In the genomic region with DNA sequence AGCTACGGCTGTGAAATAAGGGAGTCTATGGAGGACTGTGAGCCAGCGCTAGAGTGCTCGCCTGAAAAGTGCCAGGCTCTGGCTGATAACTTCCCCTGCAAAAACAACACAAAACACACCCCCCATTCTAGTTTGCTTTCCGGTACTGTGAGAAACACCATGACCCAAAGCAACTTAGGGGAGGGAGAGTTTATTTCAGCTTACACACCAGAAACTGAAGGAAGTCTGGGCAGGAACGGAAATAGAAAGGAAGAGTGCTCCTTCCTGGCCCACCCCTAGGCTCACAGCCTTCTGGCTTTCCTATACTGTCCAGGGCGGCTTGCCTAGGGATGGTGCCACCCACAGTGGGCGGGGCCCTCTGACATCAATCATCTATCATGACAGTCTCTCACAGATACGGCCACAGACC, we compare ENCODE assay signal across 10 mouse cellular contexts. TPM values are rescaled to one million over a fixed set of nuclear protein-coding genes. Genes with fewer than 3 reads are reported as not detected.
DNase-seq lines count a peak whose midpoint lies in the region; ATAC-seq lines count a peak whose summit lies in the region.
"Had no signal": no experiment of that assay in that cellular context is flagged by ENCODE, and none has a peak within 500 bp of the region (broad histone marks: within the 10 kb centered on the region; RNA-seq: fewer than 3 reads in every experiment).

No protein-coding gene starts in this region.

- H3K4me3 ChIP-seq in heart, embryonic 16.5 days (ENCODE audit: low read length), result no peak overlapping the region
- H3K4me3 ChIP-seq in midbrain, embryonic 11.5 days (ENCODE audit: low read depth, low read length), result no peak overlapping the region

- H3K4me2 ChIP-seq in heart, embryonic 16.5 days (ENCODE audit: low read depth, low read length), result no peak overlapping the region
- H3K4me2 ChIP-seq in midbrain, embryonic 11.5 days, result no peak overlapping the region

- no peaks in the 10 kb centered on the region for H3K4me1 ChIP-seq in heart, embryonic 16.5 days (ENCODE audit: control insufficient read depth, insufficient read depth, low read length)
- H3K4me1 ChIP-seq in midbrain, embryonic 11.5 days (ENCODE audit: control insufficient read depth, insufficient read depth, low read length), result no peaks in the 10 kb centered on the region

- H3K9ac ChIP-seq in heart, embryonic 16.5 days (ENCODE audit: low read length), result no peak overlapping the region
- no peak overlapping the region for H3K9ac ChIP-seq in midbrain, embryonic 11.5 days (ENCODE audit: low read length)

- peaks cover 45% of the 10 kb centered on the region for H3K36me3 ChIP-seq in heart, embryonic 16.5 days (ENCODE audit: control insufficient read depth, insufficient read depth)
- H3K36me3 ChIP-seq in midbrain, embryonic 11.5 days (ENCODE audit: control insufficient read depth, insufficient read depth, low read length), result no peaks in the 10 kb centered on the region

- H3K27me3 ChIP-seq in heart, embryonic 16.5 days (ENCODE audit: control insufficient read depth, insufficient read depth, low read length), result no peaks in the 10 kb centered on the region
- no peaks in the 10 kb centered on the region for H3K27me3 ChIP-seq in midbrain, embryonic 11.5 days (ENCODE audit: control insufficient read depth, insufficient read depth, low read length)

- no peaks in the 10 kb centered on the region for H3K9me3 ChIP-seq in heart, embryonic 16.5 days (replicated peaks; ENCODE audit: control insufficient read depth, low read length)
- H3K9me3 ChIP-seq in midbrain, embryonic 11.5 days (ENCODE audit: control insufficient read depth, low read length), result no peaks in the 10 kb centered on the region

- WGBS in heart, embryonic 16.5 days, result 71% methylated on average over 8 of the region's 8 CpGs
- 84% methylated on average over 8 of the region's 8 CpGs for WGBS in midbrain, embryonic 11.5 days

- peak; percentile 25 for DNase-seq in gastrocnemius, postnatal 25 days
- no peak for DNase-seq in gastrocnemius, postnatal 10 days
- DNase-seq in kidney, postnatal 36 days, result peak; percentile 79 to 84
- peak; percentile 67 to 76 for DNase-seq in lung, postnatal 4 days
- no peak for DNase-seq in T-cell, adult 2 months (ENCODE audit: low spot score)
- no peak for DNase-seq in midbrain, embryonic 11.5 days (ENCODE audit: low spot score, missing footprints)

- no peak overlapping the region for H3K27ac ChIP-seq in heart, embryonic 16.5 days (ENCODE audit: low read length)
- no peak overlapping the region for H3K27ac ChIP-seq in midbrain, embryonic 11.5 days (ENCODE audit: low read depth, low read length)

- ATAC-seq in heart, embryonic 16.5 days (replicated peaks; ENCODE audit: extremely low read depth, insufficient read depth, low FRiP score), result peak; percentile 66
- ATAC-seq in frontal cortex, adult (ENCODE audit: low TSS enrichment), result no peak
- no peak for ATAC-seq in midbrain, embryonic 11.5 days (ENCODE audit: low FRiP score)

RNA-seq across cellular contexts. Expression of a gene that starts 14.8 kb away (rescaled TPM):
- total RNA-seq in gastrocnemius, postnatal 25 days (2021), result 10 to 100 TPM; 11.7 to 12.4 TPM
- 10 to 100 TPM; 13.2 to 16.2 TPM for total RNA-seq in gastrocnemius, postnatal 10 days (2021)
- polyA plus RNA-seq in heart, embryonic 16.5 days (2015; fragmentation: Nextera tagmentation; extraction: Ambion mirVana), result 11.2 and 14.8 TPM in 2 replicates
- 2.4 and 2.5 TPM in 2 replicates for polyA plus RNA-seq in midbrain, embryonic 11.5 days (2014; fragmentation: Nextera tagmentation; extraction: Ambion mirVana)

RNA-seq across cellular contexts. Expression of a gene that starts 22.2 kb away (rescaled TPM):
- total RNA-seq in gastrocnemius, postnatal 25 days (2021), result under 1 TPM in 1 of 2 experiments, not detected in 1; 0.33 TPM
- total RNA-seq in gastrocnemius, postnatal 10 days (2021), result 1 to 10 TPM in 1 of 2 experiments, under 1 TPM in 1; 0.59 to 1.2 TPM
- 1.1 and 1.5 TPM in 2 replicates for polyA plus RNA-seq in heart, embryonic 16.5 days (2015; fragmentation: Nextera tagmentation; extraction: Ambion mirVana)
- polyA plus RNA-seq in midbrain, embryonic 11.5 days (2014; fragmentation: Nextera tagmentation; extraction: Ambion mirVana), result 0.51 and 1.1 TPM in 2 replicates
- total RNA-seq: neutrophil, adult 5-6 weeks had no signal
- polyA plus RNA-seq: CD4-positive, CD25-positive, alpha-beta regulatory T cell, adult 4 months had no signal

RNA-seq across cellular contexts. Expression of a gene that starts 52.9 kb away (rescaled TPM):
- 10 to 100 TPM; 12.4 to 14.1 TPM for total RNA-seq in gastrocnemius, postnatal 25 days (2021)
- 10 to 100 TPM; 19.9 to 20.6 TPM for total RNA-seq in gastrocnemius, postnatal 10 days (2021)
- 55.1 and 60.6 TPM in 2 replicates for polyA plus RNA-seq in heart, embryonic 16.5 days (2015; fragmentation: Nextera tagmentation; extraction: Ambion mirVana)
- 85.4 and 97.9 TPM in 2 replicates for polyA plus RNA-seq in midbrain, embryonic 11.5 days (2014; fragmentation: Nextera tagmentation; extraction: Ambion mirVana)

Comparison
In these comparisons a context has a peak if more than half of its experiments do, and no peak if none do; other contexts are left out.
1. DNase-seq: peak in gastrocnemius, postnatal 25 days (single experiment), kidney, postnatal 36 days (2 of 2) and lung, postnatal 4 days (2 of 2); none in gastrocnemius, postnatal 10 days (single experiment), T-cell, adult 2 months (single experiment) and midbrain, embryonic 11.5 days (single experiment).